27 mouse cellular contexts compared by ENCODE assay signal in genomic region chr9:106955486-106955885, GRCm38 (mm10).
DNase-seq lines count a peak whose midpoint lies in the region; ATAC-seq and TF ChIP-seq lines count a peak whose summit lies in the region.
"Had no signal": no experiment of that assay in that cellular context is flagged by ENCODE, and none has a peak within 500 bp of the region (broad histone marks: within the 10 kb centered on the region; RNA-seq: fewer than 3 reads in every experiment).

No protein-coding gene starts in this region.

- no peaks in the 10 kb centered on the region for H3K4me1 ChIP-seq in intestine, embryonic 16.5 days (ENCODE audit: control insufficient read depth, insufficient read depth, low read length)
- H3K4me1 ChIP-seq: embryonic facial prominence, embryonic 13.5 days; embryonic facial prominence, embryonic 15.5 days; forebrain, embryonic 10.5 days; forebrain, embryonic 12.5 days had no signal

- peak; percentile 72 for ATAC-seq in frontal cortex, adult (ENCODE audit: low TSS enrichment)
- no peak for ATAC-seq in intestine, embryonic 16.5 days
- ATAC-seq: activated CD4-positive, CD25-positive, alpha-beta regulatory T cell, adult 4 months; CD4-positive, CD25-positive, alpha-beta regulatory T cell, adult 4 months; forebrain, embryonic 14.5 days; forebrain, embryonic 16.5 days; Patski had no signal

- no peaks in the 10 kb centered on the region for H3K27me3 ChIP-seq in intestine, embryonic 16.5 days (replicated peaks; ENCODE audit: control insufficient read depth, insufficient read depth, low read length)
- H3K27me3 ChIP-seq: embryonic facial prominence, embryonic 13.5 days; embryonic facial prominence, embryonic 15.5 days; forebrain, embryonic 12.5 days had no signal

- intact Hi-C loops in left cerebral cortex, adult 2 months (cut with DNase I), result no loop called here

- no peak for DNase-seq in frontal cortex, postnatal 25 days (ENCODE audit: low spot score in 2 of 2)
- no peak for DNase-seq in left cerebral cortex, adult 2 months (ENCODE audit: extremely low spot score in 1 of 2, low spot score in 2 of 2)
- no peak for DNase-seq in left cerebral cortex, adult 11 months (ENCODE audit: low spot score)
- DNase-seq: adrenal gland, adult 8-10 months; adrenal gland, postnatal 14 days; adrenal gland, postnatal 36 days; B cell, adult 2 months; cerebellum, adult 11 months; cerebellum, adult 18-20 months; cerebellum, adult 8-10 months; cerebellum, adult 9-11 months; cerebellum, postnatal 14 days; cerebellum, postnatal 36 days; embryo, embryonic 11 days had no signal

- H3K4me2 ChIP-seq in intestine, embryonic 16.5 days (ENCODE audit: low read depth, low read length), result no peak overlapping the region
- H3K4me2 ChIP-seq: embryonic facial prominence, embryonic 13.5 days; embryonic facial prominence, embryonic 15.5 days; forebrain, embryonic 12.5 days had no signal

- no peak for TF ChIP-seq CTCF in left cerebral cortex, adult 2 months (IDR thresholded peaks at IDR 0.05)

- peak overlapping the region; percentile 74 for H3K27ac ChIP-seq in left cerebral cortex, adult 2 months
- H3K27ac ChIP-seq in intestine, embryonic 16.5 days (ENCODE audit: low read length), result no peak overlapping the region
- H3K27ac ChIP-seq: embryonic facial prominence, embryonic 13.5 days; embryonic facial prominence, embryonic 15.5 days; forebrain, embryonic 10.5 days; forebrain, embryonic 12.5 days had no signal

- no peaks in the 10 kb centered on the region for H3K9me3 ChIP-seq in intestine, embryonic 16.5 days (ENCODE audit: control insufficient read depth, low read length)
- H3K9me3 ChIP-seq: embryonic facial prominence, embryonic 13.5 days; embryonic facial prominence, embryonic 15.5 days; forebrain, embryonic 10.5 days; forebrain, embryonic 12.5 days; G1E had no signal

- H3K9ac ChIP-seq in intestine, embryonic 16.5 days (ENCODE audit: low read depth, low read length), result no peak overlapping the region
- H3K9ac ChIP-seq: embryonic facial prominence, embryonic 13.5 days; embryonic facial prominence, embryonic 15.5 days; forebrain, embryonic 12.5 days had no signal

- H3K36me3 ChIP-seq in intestine, embryonic 16.5 days (ENCODE audit: control insufficient read depth, insufficient read depth, low read length), result no peaks in the 10 kb centered on the region
- H3K36me3 ChIP-seq: embryonic facial prominence, embryonic 13.5 days; embryonic facial prominence, embryonic 15.5 days; forebrain, embryonic 10.5 days; G1E had no signal

- no peak overlapping the region for H3K4me3 ChIP-seq in left cerebral cortex, adult 2 months
- no peak overlapping the region for H3K4me3 ChIP-seq in intestine, embryonic 16.5 days (ENCODE audit: low read length)
- H3K4me3 ChIP-seq: embryonic facial prominence, embryonic 13.5 days; embryonic facial prominence, embryonic 15.5 days; erythroblast, embryonic 14.5 days; forebrain, embryonic 10.5 days; forebrain, embryonic 12.5 days had no signal
